Mouse (Mus musculus): Measurements from ENCODE around the gene Dnal4. TPM values are rescaled to one million over a fixed set of nuclear protein-coding genes. Genes with fewer than 3 reads are reported as not detected.

The Dnal4 gene
- total RNA-seq, 1 experiment = 23.5 TPM

- in situ Hi-C loops (cut with MboI; ENCODE audit: low sequenced_read_pairs in 2 of 2, unreplicated experiment in 2 of 2) = loop anchor here in 1 of 2 experiments (25.0 kb wide), 1 partner anchor 305 kb away; no protein-coding TSS in a partner anchor
- peaks cover 0 to 6% of the 10 kb centered on the region in 2 experiments; a peak in 1 of 4 replicates for H3K4me1 ChIP-seq (ENCODE audit: control insufficient read depth in 2 of 2, insufficient read depth in 2 of 2, low read length in 2 of 2, poor library complexity in 1 of 2)
- H3K36me3 ChIP-seq (ENCODE audit: control insufficient read depth, insufficient read depth, low read length, poor library complexity, severe bottlenecking) = no peaks in the 10 kb centered on the region
- no peak overlapping the region for H3K27ac ChIP-seq (ENCODE audit: insufficient read depth, low read depth, low read length, poor library complexity, severe bottlenecking)
- no peak overlapping the region for H3K9ac ChIP-seq (ENCODE audit: insufficient read depth, low read depth, low read length, poor library complexity, severe bottlenecking)
- no peaks in the 10 kb centered on the region for H3K9me3 ChIP-seq (ENCODE audit: control insufficient read depth, insufficient read depth, low read depth, low read length)
- H3K4me3 ChIP-seq (ENCODE audit: insufficient read depth in 1 of 2, low read depth in 1 of 2, low read length in 2 of 2, poor library complexity in 1 of 2, severe bottlenecking in 1 of 2) = no peak overlapping the region
- DNase-seq (ENCODE audit: low read depth, low spot score) = no peak
- TF ChIP-seq ZNF384 (IDR thresholded peaks at IDR 0.05; ENCODE audit: low read depth, low read length) (no peak), HCFC1 (IDR thresholded peaks at IDR 0.05; ENCODE audit: borderline replicate concordance, insufficient read depth, low read length) (no peak), CHD2 (IDR thresholded peaks at IDR 0.05; ENCODE audit: low read depth, low read length) (no peak), ZC3H11A (IDR thresholded peaks at IDR 0.05; ENCODE audit: borderline replicate concordance, low read depth, low read length) (no peak), MAFK (IDR thresholded peaks at IDR 0.05; ENCODE audit: insufficient read depth, low read depth, low read length) (no peak)
Observed at GRCm38 (mm10) chr15:79757118-79757517, 20.5 kb downstream of the Dnal4 start.

GRCm38 (mm10) chr15:79755977-79756625 is 21.5 kb downstream of the Dnal4 start:
- H3K4me1 ChIP-seq (ENCODE audit: control insufficient read depth in 2 of 2, insufficient read depth in 2 of 2, low read length in 2 of 2, poor library complexity in 1 of 2) = peaks cover 0 to 3% of the 10 kb centered on the region in 2 experiments; a peak in 1 of 4 replicates
- DNase-seq (ENCODE audit: low read depth, low spot score) = no peak
- no peak overlapping the region for H3K9ac ChIP-seq (ENCODE audit: insufficient read depth, low read depth, low read length, poor library complexity, severe bottlenecking)
- no peaks in the 10 kb centered on the region for H3K36me3 ChIP-seq (ENCODE audit: control insufficient read depth, insufficient read depth, low read length, poor library complexity, severe bottlenecking)
- H3K9me3 ChIP-seq (ENCODE audit: control insufficient read depth, insufficient read depth, low read depth, low read length) = no peaks in the 10 kb centered on the region
- no peak overlapping the region for H3K27ac ChIP-seq (ENCODE audit: insufficient read depth, low read depth, low read length, poor library complexity, severe bottlenecking)
- in situ Hi-C loops (cut with MboI; ENCODE audit: low sequenced_read_pairs in 2 of 2, unreplicated experiment in 2 of 2) = loop anchor here in 1 of 2 experiments (25.0 kb wide), 1 partner anchor 306 kb away; no protein-coding TSS in a partner anchor
- TF ChIP-seq ZNF384 (IDR thresholded peaks at IDR 0.05; ENCODE audit: low read depth, low read length) (no peak), ZC3H11A (IDR thresholded peaks at IDR 0.05; ENCODE audit: borderline replicate concordance, low read depth, low read length) (no peak), HCFC1 (IDR thresholded peaks at IDR 0.05; ENCODE audit: borderline replicate concordance, insufficient read depth, low read length) (no peak), CHD2 (IDR thresholded peaks at IDR 0.05; ENCODE audit: low read depth, low read length) (no peak), MAFK (IDR thresholded peaks at IDR 0.05; ENCODE audit: insufficient read depth, low read depth, low read length) (no peak)
- no peak overlapping the region for H3K4me3 ChIP-seq (ENCODE audit: insufficient read depth in 1 of 2, low read depth in 1 of 2, low read length in 2 of 2, poor library complexity in 1 of 2, severe bottlenecking in 1 of 2)

GRCm38 (mm10) chr15:79755176-79755575 is 22.5 kb downstream of the Dnal4 start:
- H3K4me1 ChIP-seq (ENCODE audit: control insufficient read depth in 2 of 2, insufficient read depth in 2 of 2, low read length in 2 of 2, poor library complexity in 1 of 2) = peaks cover 0 to 3% of the 10 kb centered on the region in 2 experiments; a peak in 1 of 4 replicates
- H3K36me3 ChIP-seq (ENCODE audit: control insufficient read depth, insufficient read depth, low read length, poor library complexity, severe bottlenecking) = no peaks in the 10 kb centered on the region
- in situ Hi-C loops (cut with MboI; ENCODE audit: low sequenced_read_pairs in 2 of 2, unreplicated experiment in 2 of 2) = loop anchor here in 1 of 2 experiments (25.0 kb wide), 1 partner anchor 307 kb away; no protein-coding TSS in a partner anchor
- DNase-seq (ENCODE audit: low read depth, low spot score) = no peak
- no peak overlapping the region for H3K4me3 ChIP-seq (ENCODE audit: insufficient read depth in 1 of 2, low read depth in 1 of 2, low read length in 2 of 2, poor library complexity in 1 of 2, severe bottlenecking in 1 of 2)
- no peak overlapping the region for H3K9ac ChIP-seq (ENCODE audit: insufficient read depth, low read depth, low read length, poor library complexity, severe bottlenecking)
- TF ChIP-seq ZNF384 (IDR thresholded peaks at IDR 0.05; ENCODE audit: low read depth, low read length) (no peak), MAFK (IDR thresholded peaks at IDR 0.05; ENCODE audit: insufficient read depth, low read depth, low read length) (no peak), HCFC1 (IDR thresholded peaks at IDR 0.05; ENCODE audit: borderline replicate concordance, insufficient read depth, low read length) (no peak), CHD2 (IDR thresholded peaks at IDR 0.05; ENCODE audit: low read depth, low read length) (no peak), ZC3H11A (IDR thresholded peaks at IDR 0.05; ENCODE audit: borderline replicate concordance, low read depth, low read length) (no peak)
- no peaks in the 10 kb centered on the region for H3K9me3 ChIP-seq (ENCODE audit: control insufficient read depth, insufficient read depth, low read depth, low read length)
- no peak overlapping the region for H3K27ac ChIP-seq (ENCODE audit: insufficient read depth, low read depth, low read length, poor library complexity, severe bottlenecking)

GRCm38 (mm10) chr15:79753873-79754272 is 23.8 kb downstream of the Dnal4 start:
- Histone ChIP-seq H3K4me3 (ENCODE audit: insufficient read depth in 1 of 2, low read depth in 1 of 2, low read length in 2 of 2, poor library complexity in 1 of 2, severe bottlenecking in 1 of 2) (no peak overlapping the region), H3K36me3 (ENCODE audit: control insufficient read depth, insufficient read depth, low read length, poor library complexity, severe bottlenecking) (no peaks in the 10 kb centered on the region), H3K27ac (ENCODE audit: insufficient read depth, low read depth, low read length, poor library complexity, severe bottlenecking) (no peak overlapping the region), H3K9ac (ENCODE audit: insufficient read depth, low read depth, low read length, poor library complexity, severe bottlenecking) (no peak overlapping the region), H3K4me1 (ENCODE audit: control insufficient read depth in 2 of 2, insufficient read depth in 2 of 2, low read length in 2 of 2, poor library complexity in 1 of 2) (peaks cover 0 to 5% of the 10 kb centered on the region in 2 experiments; a peak in 1 of 4 replicates), H3K9me3 (ENCODE audit: control insufficient read depth, insufficient read depth, low read depth, low read length) (no peaks in the 10 kb centered on the region)
- DNase-seq (ENCODE audit: low read depth, low spot score) = no peak
- in situ Hi-C loops (cut with MboI; ENCODE audit: low sequenced_read_pairs in 2 of 2, unreplicated experiment in 2 of 2) = loop anchor here in 1 of 2 experiments (25.0 kb wide), 1 partner anchor 308 kb away; no protein-coding TSS in a partner anchor
- TF ChIP-seq HCFC1 (IDR thresholded peaks at IDR 0.05; ENCODE audit: borderline replicate concordance, insufficient read depth, low read length) = no peak

All from ES-E14 (cell line).